Mouse (Mus musculus) bone marrow, adult 2 months (tissue): ENCODE data around the gene Rnaseh2a. TPM values are rescaled to one million over a fixed set of nuclear protein-coding genes. Genes with fewer than 3 reads are reported as not detected.

Source experiments
- H3K27ac ChIP-seq: fragments of 200-500 bp; 2 replicates; pipeline ENCODE4 v1.5.1; 2012; ENCODE audit warnings: low read depth, mild to moderate bottlenecking, control low read depth, inconsistent platforms, low read length; ENCODE audit not compliant: control insufficient read depth, poor library complexity, insufficient read depth
- H3K4me1 ChIP-seq: fragments of 200-500 bp; 2 replicates; pipeline ENCODE4 v1.6.1; 2011; ENCODE audit warnings: low read length; ENCODE audit not compliant: control insufficient read depth, insufficient read depth
- H3K4me3 ChIP-seq: fragments of 200-500 bp; replicated peaks from 2 replicates; pipeline ENCODE3; 2011; ENCODE audit warnings: mild to moderate bottlenecking, low read depth, low read length, control low read depth; ENCODE audit not compliant: control insufficient read depth
- CTCF ChIP-seq: fragments of 200-500 bp; IDR thresholded peaks from 2 replicates; pipeline ENCODE4 v1.5.1; 2011; ENCODE audit warnings: low read length, control low read depth; ENCODE audit not compliant: control insufficient read depth, insufficient read depth
- POLR2A ChIP-seq: fragments of 200-500 bp; IDR thresholded peaks from 2 replicates; pipeline ENCODE4 v1.6.1; 2011; ENCODE audit warnings: low read depth, mild to moderate bottlenecking, control low read depth, low read length, borderline replicate concordance; ENCODE audit not compliant: control insufficient read depth
- WGBS: fragments of 180-500 bp; shearing (Covaris S2); methylation state at CpG from one replicate; pipeline ENCODE4 v1.1.7; 2018; 5-methylcytosine and 5-hydroxymethylcytosine counted together
- polyA plus RNA-seq: library from polyadenylated mRNA; stranded (reverse); fragments of >200 nt; gene quantifications from 2 replicates; pipeline ENCODE4 v1.2.4, GENCODE M21; 2011; ENCODE audit warnings: low replicate concordance; ENCODE audit not compliant: missing spikeins, insufficient read depth, insufficient read length

Gene Rnaseh2a
- polyA plus RNA-seq, 1 experiment = 40.8 TPM

- TF ChIP-seq POLR2A = no peak
- TF ChIP-seq CTCF = no peak
- WGBS = 26% methylated on average over 23 of the region's 23 CpGs
- Histone ChIP-seq H3K27ac (no peak overlapping the region), H3K4me3 (no peak overlapping the region), H3K4me1 (no peaks in the 10 kb centered on the region; the same call in 1 of the 2 replicates)
Observed at GRCm38 (mm10) chr8:84936041-84936961, 33.3 kb downstream of the Rnaseh2a start.

DNA sequence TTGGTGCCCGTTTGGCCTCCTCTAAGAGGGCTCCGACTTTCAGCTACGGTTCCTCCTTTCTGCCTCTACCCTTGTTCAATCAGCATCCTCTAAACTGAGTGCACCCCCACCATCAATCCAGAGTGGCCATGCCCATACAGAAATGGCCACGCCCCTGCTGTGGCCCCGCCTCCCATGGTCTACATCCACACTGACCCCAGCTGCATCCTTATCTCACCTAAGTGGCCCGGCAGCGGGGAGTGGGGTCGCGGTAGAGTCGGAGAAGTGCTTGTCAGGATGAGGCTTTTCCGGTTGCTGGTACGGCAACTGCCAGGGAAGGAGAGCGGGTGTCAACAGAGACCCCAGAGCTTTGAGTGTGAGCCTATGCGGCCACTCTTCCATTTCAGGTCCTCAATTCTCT lies 34.1 kb downstream of the Rnaseh2a start:
- Histone ChIP-seq H3K4me1 (no peaks in the 10 kb centered on the region; the same call in 1 of the 2 replicates), H3K27ac (no peak overlapping the region), H3K4me3 (no peak overlapping the region)
- no peak for TF ChIP-seq CTCF
- TF ChIP-seq POLR2A = no peak
- WGBS = 4% methylated on average over 14 of the region's 14 CpGs

GRCm38 (mm10) chr8:84934860-84935259 lies 34.7 kb downstream of the Rnaseh2a start:
- no peak overlapping the region for H3K27ac ChIP-seq
- WGBS = 2% methylated on average over 15 of the region's 15 CpGs
- no peak overlapping the region for H3K4me3 ChIP-seq
- no peaks in the 10 kb centered on the region; the same call in 1 of the 2 replicates for H3K4me1 ChIP-seq
- TF ChIP-seq POLR2A (no peak), CTCF (no peak)

DNA sequence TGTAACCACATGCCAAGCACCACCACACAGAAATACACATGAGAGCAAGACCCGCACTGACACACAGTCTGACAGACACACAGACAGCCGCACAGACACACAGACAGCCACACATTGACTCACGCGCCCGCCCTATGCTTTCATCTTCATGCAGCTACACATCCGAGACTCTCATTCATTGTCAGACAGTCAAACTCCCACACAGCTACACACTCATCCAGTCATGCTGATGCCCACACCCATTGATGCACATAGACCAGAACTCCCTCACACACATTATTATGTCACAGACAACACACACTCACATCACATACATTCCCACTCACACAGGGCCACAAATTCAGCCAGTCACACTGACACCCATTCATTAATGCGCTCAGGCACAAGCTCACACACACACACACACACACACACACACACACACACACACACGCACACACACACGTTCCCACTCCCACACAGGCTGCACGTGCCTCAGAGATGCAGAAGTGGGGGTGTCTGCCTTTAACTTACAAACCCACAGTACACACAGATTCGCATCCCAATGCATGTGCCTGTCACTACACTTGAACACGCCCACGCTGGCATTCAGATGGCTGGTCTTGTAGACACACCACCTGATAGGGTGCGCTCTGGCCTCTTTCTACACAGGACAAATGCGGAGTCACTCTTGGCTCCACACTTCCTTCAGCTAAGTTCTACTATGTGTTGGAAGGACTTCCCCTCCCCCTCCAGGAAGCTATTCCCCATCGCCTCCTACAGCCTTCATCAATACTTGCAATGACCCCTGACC lies 35.6 kb downstream of the Rnaseh2a start:
- WGBS = 72% methylated on average over 16 of the region's 16 CpGs
- TF ChIP-seq CTCF (no peak), POLR2A (no peak)
- H3K4me3 ChIP-seq = no peak overlapping the region
- H3K27ac ChIP-seq = no peak overlapping the region
- H3K4me1 ChIP-seq = no peaks in the 10 kb centered on the region; the same call in 1 of the 2 replicates

DNA sequence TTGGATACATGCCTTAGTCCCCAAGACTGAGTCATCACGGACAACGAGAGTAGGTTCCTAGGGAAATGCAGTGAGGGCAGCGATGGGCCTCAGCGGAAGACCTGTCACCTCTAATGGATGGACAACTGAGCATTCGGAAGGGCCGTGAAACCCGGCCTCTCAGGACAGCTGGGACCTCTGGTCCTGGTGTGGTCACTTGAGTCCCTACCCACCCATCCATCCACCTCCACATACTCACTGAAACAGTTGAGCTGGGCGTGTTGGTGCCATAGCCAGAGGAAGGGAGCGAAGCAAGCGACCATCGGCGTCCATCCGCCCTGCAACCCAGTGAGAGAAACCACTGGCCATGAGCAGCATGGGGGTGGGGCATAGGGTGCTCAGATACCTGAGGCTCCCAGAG lies 39.0 kb downstream of the Rnaseh2a start:
- H3K4me3 ChIP-seq = no peak overlapping the region
- TF ChIP-seq POLR2A (no peak), CTCF (no peak)
- H3K4me1 ChIP-seq = no peaks in the 10 kb centered on the region; the same call in 1 of the 2 replicates
- WGBS = 83% methylated on average over 13 of the region's 13 CpGs
- no peak overlapping the region for H3K27ac ChIP-seq

- H3K4me3 ChIP-seq = no peak overlapping the region
- 8% methylated on average over 51 of the region's 52 CpGs for WGBS
- TF ChIP-seq CTCF (peak; percentile 82), POLR2A (no peak)
- H3K27ac ChIP-seq = no peak overlapping the region
- no peaks in the 10 kb centered on the region; the same call in 1 of the 2 replicates for H3K4me1 ChIP-seq
Observed at GRCm38 (mm10) chr8:84928456-84929306, 40.9 kb downstream of the Rnaseh2a start.

DNA sequence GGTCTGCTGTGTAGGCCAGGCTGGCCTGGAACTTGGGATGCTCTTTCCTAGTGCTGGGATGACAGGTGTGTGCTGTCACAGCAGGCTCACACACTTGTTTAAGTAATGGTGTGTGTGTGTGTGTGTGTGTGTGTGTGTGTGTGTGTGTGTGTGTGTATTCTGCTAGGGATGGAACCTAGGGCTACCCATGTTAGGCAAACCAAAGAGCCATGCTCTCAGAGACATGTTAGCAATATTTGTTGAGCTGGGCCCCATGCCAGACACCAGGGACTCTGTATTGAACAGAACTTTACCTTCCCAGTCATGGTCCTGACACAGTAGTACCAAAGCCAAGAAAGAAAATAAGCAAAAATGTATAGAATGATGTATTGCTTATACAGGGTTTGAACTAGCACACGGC lies 42.1 kb downstream of the Rnaseh2a start:
- TF ChIP-seq CTCF = no peak
- H3K27ac ChIP-seq = no peak overlapping the region
- H3K4me3 ChIP-seq = no peak overlapping the region
- WGBS = 75% methylated on average over 1 of the region's 1 CpGs
- no peaks in the 10 kb centered on the region; the same call in 1 of the 2 replicates for H3K4me1 ChIP-seq
